Comparison of ENCODE assay signal across 9 mouse cellular contexts in genomic region chr19:9920835-9921784, GRCm38 (mm10). TPM values are rescaled to one million over a fixed set of nuclear protein-coding genes. Genes with fewer than 3 reads are reported as not detected.
A peak's percentile ranks its signal among the peaks of the same experiment; 100 is the strongest.
DNase-seq lines count a peak whose midpoint lies in the region; ATAC-seq lines count a peak whose summit lies in the region.
"Had no signal": no experiment of that assay in that cellular context is flagged by ENCODE, and none has a peak within 500 bp of the region (broad histone marks: within the 10 kb centered on the region; RNA-seq: fewer than 3 reads in every experiment).

No protein-coding gene starts in this region.

- H3K27ac ChIP-seq in hindbrain, embryonic 11.5 days (ENCODE audit: low read depth, low read length), result no peak overlapping the region
- H3K27ac ChIP-seq: midbrain, embryonic 12.5 days had no signal

- DNase-seq in 3134 (ENCODE audit: extremely low read depth, insufficient read length, low spot score), result peak; percentile 39
- peak; percentile 63 for DNase-seq in A20 (ENCODE audit: low read depth, low spot score)
- peak; percentile 68 for DNase-seq in embryo, embryonic 11 days
- DNase-seq in heart, postnatal 36 days, result peak; percentile 61 to 64
- DNase-seq in left cerebral cortex, postnatal 4 days, result peak; percentile 29
- DNase-seq in retina, embryonic 14.5 days (ENCODE audit: low spot score), result peak; percentile 49
- no peak for DNase-seq in hindbrain, embryonic 11.5 days (ENCODE audit: low spot score)

- no peak overlapping the region for H3K4me3 ChIP-seq in hindbrain, embryonic 11.5 days (ENCODE audit: low read depth, low read length)
- H3K4me3 ChIP-seq: erythroblast, embryonic 14.5 days; midbrain, embryonic 12.5 days had no signal

- ATAC-seq in hindbrain, embryonic 11.5 days (ENCODE audit: low FRiP score), result no peak

- H3K9me3 ChIP-seq in hindbrain, embryonic 11.5 days (ENCODE audit: control insufficient read depth, low read length), result no peaks in the 10 kb centered on the region
- H3K9me3 ChIP-seq: midbrain, embryonic 12.5 days had no signal

- H3K36me3 ChIP-seq in hindbrain, embryonic 11.5 days (ENCODE audit: control insufficient read depth, insufficient read depth, low read length), result no peaks in the 10 kb centered on the region
- H3K36me3 ChIP-seq: midbrain, embryonic 12.5 days had no signal

- no peak overlapping the region for H3K9ac ChIP-seq in hindbrain, embryonic 11.5 days (ENCODE audit: low read depth, low read length)
- H3K9ac ChIP-seq: midbrain, embryonic 12.5 days had no signal

- no peak overlapping the region for H3K4me2 ChIP-seq in hindbrain, embryonic 11.5 days (replicated peaks; ENCODE audit: low read depth, low read length)
- H3K4me2 ChIP-seq: midbrain, embryonic 12.5 days had no signal

- H3K4me1 ChIP-seq in hindbrain, embryonic 11.5 days (replicated peaks; ENCODE audit: control insufficient read depth, insufficient read depth, low read length), result no peaks in the 10 kb centered on the region

- intact Hi-C loops in heart, postnatal 36 days (cut with DNase I), result no loop called here
- intact Hi-C loops in left cerebral cortex, postnatal 4 days (cut with DNase I), result loop anchor here (5.0 kb wide), 1 partner anchor 111 kb away; no protein-coding TSS in a partner anchor

- no peaks in the 10 kb centered on the region for H3K27me3 ChIP-seq in hindbrain, embryonic 11.5 days (ENCODE audit: control insufficient read depth, insufficient read depth, low read length)
- H3K27me3 ChIP-seq: midbrain, embryonic 12.5 days had no signal

- 56% methylated on average over 13 of the region's 13 CpGs for WGBS in hindbrain, embryonic 11.5 days

RNA-seq across cellular contexts. Expression of gene Incenp, which starts 21.8 kb away (rescaled TPM):
- 1 to 10 TPM; 6.6 TPM for total RNA-seq in heart, postnatal 36 days (2021)
- 10 to 100 TPM; 27.2 to 30.8 TPM for total RNA-seq in left cerebral cortex, postnatal 4 days (2021)
- 79.7 and 82.6 TPM in 2 replicates for polyA plus RNA-seq in hindbrain, embryonic 11.5 days (2014; fragmentation: Nextera tagmentation; extraction: Ambion mirVana)

RNA-seq across cellular contexts. Expression of gene Fth1, which starts 59.3 kb away (rescaled TPM):
- 1,000 to 10,000 TPM; 2,889 to 3,152 TPM for total RNA-seq in heart, postnatal 36 days (2021)
- total RNA-seq in left cerebral cortex, postnatal 4 days (2021), result 1,000 to 10,000 TPM; 1,213 to 1,248 TPM
- polyA plus RNA-seq in hindbrain, embryonic 11.5 days (2014; fragmentation: Nextera tagmentation; extraction: Ambion mirVana), result 1,301 and 1,416 TPM in 2 replicates
